In genomic region chr13:71149303-71149696, GRCm38 (mm10) we compare ENCODE assay signal across 25 mouse cellular contexts.
DNase-seq lines count a peak whose midpoint lies in the region; ATAC-seq and TF ChIP-seq lines count a peak whose summit lies in the region.
"Had no signal": no experiment of that assay in that cellular context is flagged by ENCODE, and none has a peak within 500 bp of the region (broad histone marks: within the 10 kb centered on the region; RNA-seq: fewer than 3 reads in every experiment).

No protein-coding gene starts in this region.

- CTCF ChIA-PET in Patski (lab: Charles Lee), result no interaction called here

- peak; percentile 42 for ATAC-seq in forebrain, embryonic 14.5 days
- no peak for ATAC-seq in forebrain, embryonic 15.5 days (replicated peaks)
- ATAC-seq in kidney, embryonic 15.5 days (replicated peaks; ENCODE audit: low FRiP score), result peak; percentile 72; the same call in 1 of the 2 replicates
- peak; percentile 9 for ATAC-seq in Patski
- peak; percentile 18; the same call in 1 of the 2 replicates for ATAC-seq in hindbrain, embryonic 16.5 days
- no peak for ATAC-seq in CD4-positive, CD25-positive, alpha-beta regulatory T cell, adult 4 months
- ATAC-seq: activated CD4-positive, CD25-positive, alpha-beta regulatory T cell, adult 4 months; inflammation-experienced regulatory T-cells, adult 6 months; liver, embryonic 12.5 days had no signal

- no peak overlapping the region for H3K4me3 ChIP-seq in forebrain, embryonic 14.5 days (ENCODE audit: low read depth, low read length)
- no peak overlapping the region for H3K4me3 ChIP-seq in forebrain, embryonic 15.5 days
- H3K4me3 ChIP-seq in kidney, embryonic 15.5 days (replicated peaks), result no peak overlapping the region
- no peak overlapping the region for H3K4me3 ChIP-seq in hindbrain, embryonic 16.5 days (ENCODE audit: low read length)
- H3K4me3 ChIP-seq: limb, embryonic 12.5 days; liver, embryonic 12.5 days had no signal

- H3K4me2 ChIP-seq in forebrain, embryonic 14.5 days (ENCODE audit: low read length), result no peak overlapping the region
- no peak overlapping the region for H3K4me2 ChIP-seq in forebrain, embryonic 15.5 days (replicated peaks)
- H3K4me2 ChIP-seq in kidney, embryonic 15.5 days, result no peak overlapping the region
- H3K4me2 ChIP-seq in hindbrain, embryonic 16.5 days (ENCODE audit: low read length), result no peak overlapping the region
- H3K4me2 ChIP-seq: limb, embryonic 12.5 days; liver, embryonic 12.5 days; midbrain, embryonic 11.5 days had no signal

- no peak overlapping the region for H3K9ac ChIP-seq in forebrain, embryonic 14.5 days (ENCODE audit: low read length)
- no peak overlapping the region for H3K9ac ChIP-seq in forebrain, embryonic 15.5 days (replicated peaks)
- H3K9ac ChIP-seq in kidney, embryonic 15.5 days, result no peak overlapping the region
- no peak overlapping the region for H3K9ac ChIP-seq in hindbrain, embryonic 16.5 days (ENCODE audit: low read depth, low read length)
- H3K9ac ChIP-seq: limb, embryonic 12.5 days; liver, embryonic 12.5 days had no signal

- H3K36me3 ChIP-seq in forebrain, embryonic 14.5 days (ENCODE audit: control insufficient read depth, insufficient read depth, low read length), result no peaks in the 10 kb centered on the region
- no peaks in the 10 kb centered on the region for H3K36me3 ChIP-seq in forebrain, embryonic 15.5 days
- no peaks in the 10 kb centered on the region for H3K36me3 ChIP-seq in kidney, embryonic 15.5 days
- H3K36me3 ChIP-seq in hindbrain, embryonic 16.5 days (ENCODE audit: control insufficient read depth, insufficient read depth, low read length), result no peaks in the 10 kb centered on the region
- H3K36me3 ChIP-seq: G1E; limb, embryonic 12.5 days; liver, embryonic 12.5 days had no signal

- in situ Hi-C loops in Patski (cut with MboI; ENCODE audit: low pct_unique_long_range_greater_than_20kb), result loop anchor here (5.0 kb wide), 2 partner anchors 42 to 1473 kb away; no protein-coding TSS in a partner anchor

- peaks cover 12% of the 10 kb centered on the region for H3K4me1 ChIP-seq in forebrain, embryonic 14.5 days (ENCODE audit: control insufficient read depth, insufficient read depth, low read length)
- H3K4me1 ChIP-seq in forebrain, embryonic 15.5 days, result peaks cover 13% of the 10 kb centered on the region
- H3K4me1 ChIP-seq in kidney, embryonic 15.5 days, result peaks cover 22% of the 10 kb centered on the region
- peaks cover 2% of the 10 kb centered on the region; the same call in 1 of the 2 replicates for H3K4me1 ChIP-seq in hindbrain, embryonic 16.5 days (ENCODE audit: control insufficient read depth, insufficient read depth, low read depth, low read length)
- H3K4me1 ChIP-seq: limb, embryonic 12.5 days; liver, embryonic 12.5 days had no signal

- POLR2A ChIA-PET in Patski (lab: Charles Lee), result interaction anchor here (0.6 kb wide), 1 partner anchor 9 kb away, joined by 3 read pairs; no protein-coding TSS in a partner anchor

- no peak for DNase-seq in forebrain, embryonic 14.5 days (ENCODE audit: low spot score)
- DNase-seq in kidney, adult 8-10 months, result no peak
- DNase-seq in Patski (ENCODE audit: low read depth, low spot score), result no peak
- no peak for DNase-seq in cerebellum, postnatal 4 days (ENCODE audit: low spot score in 2 of 2)
- DNase-seq: adrenal gland, adult 8-10 months; cerebellum, postnatal 10 days; gastrocnemius, postnatal 36 days; kidney, postnatal 14 days; lung, adult 18-20 months; lung, postnatal 10 days; right cerebral cortex, postnatal 14 days; thymus, adult 2 months; thymus, postnatal 4 days had no signal

- H3K27me3 ChIP-seq in forebrain, embryonic 14.5 days (replicated peaks; ENCODE audit: control insufficient read depth, insufficient read depth, low read length), result 0 out of 2 replicates have a peak, but pooled peaks cover 7% of the 10 kb centered on the region
- H3K27me3 ChIP-seq in forebrain, embryonic 15.5 days, result peaks cover 8% of the 10 kb centered on the region; the same call in 1 of the 2 replicates
- H3K27me3 ChIP-seq in kidney, embryonic 15.5 days, result peaks cover 40% of the 10 kb centered on the region
- no peaks in the 10 kb centered on the region for H3K27me3 ChIP-seq in Patski
- H3K27me3 ChIP-seq in hindbrain, embryonic 16.5 days (replicated peaks; ENCODE audit: control insufficient read depth, insufficient read depth, low read length), result peaks cover 2% of the 10 kb centered on the region
- H3K27me3 ChIP-seq: CH12.LX; liver, embryonic 12.5 days had no signal

- H3K27ac ChIP-seq in forebrain, embryonic 14.5 days (ENCODE audit: low read depth, low read length), result no peak overlapping the region
- no peak overlapping the region for H3K27ac ChIP-seq in forebrain, embryonic 15.5 days (replicated peaks)
- no peak overlapping the region for H3K27ac ChIP-seq in kidney, embryonic 15.5 days
- H3K27ac ChIP-seq in hindbrain, embryonic 16.5 days (ENCODE audit: low read depth, low read length), result no peak overlapping the region
- H3K27ac ChIP-seq: limb, embryonic 12.5 days; liver, embryonic 12.5 days; stomach, postnatal 0 days had no signal

- H3K9me3 ChIP-seq in forebrain, embryonic 14.5 days (replicated peaks; ENCODE audit: control insufficient read depth, low read length), result no peaks in the 10 kb centered on the region
- no peaks in the 10 kb centered on the region for H3K9me3 ChIP-seq in forebrain, embryonic 15.5 days
- H3K9me3 ChIP-seq in kidney, embryonic 15.5 days (replicated peaks), result no peaks in the 10 kb centered on the region
- H3K9me3 ChIP-seq in hindbrain, embryonic 16.5 days (ENCODE audit: control insufficient read depth, low read length), result no peaks in the 10 kb centered on the region
- H3K9me3 ChIP-seq: limb, embryonic 12.5 days; liver, embryonic 12.5 days had no signal

- WGBS in forebrain, embryonic 14.5 days, result 12% methylated on average over 5 of the region's 5 CpGs
- 8% methylated on average over 5 of the region's 5 CpGs for WGBS in forebrain, embryonic 15.5 days
- WGBS in kidney, embryonic 15.5 days, result 15% methylated on average over 5 of the region's 5 CpGs
- WGBS in hindbrain, embryonic 16.5 days, result 27% methylated on average over 5 of the region's 5 CpGs

- TF ChIP-seq CTCF in Patski (IDR thresholded peaks at IDR 0.05), result no peak

Comparison
In these comparisons a context has a peak if more than half of its experiments do, and no peak if none do; other contexts are left out.
1. ATAC-seq: peak in forebrain, embryonic 14.5 days (single experiment), kidney, embryonic 15.5 days (single experiment), Patski (single experiment) and hindbrain, embryonic 16.5 days (single experiment); none in forebrain, embryonic 15.5 days (single experiment) and CD4-positive, CD25-positive, alpha-beta regulatory T cell, adult 4 months (single experiment).